ENCODE assay signal across 8 mouse cellular contexts in genomic region chr7:102258189-102258588, GRCm38 (mm10). TPM values are rescaled to one million over a fixed set of nuclear protein-coding genes. Genes with fewer than 3 reads are reported as not detected.
DNase-seq lines count a peak whose midpoint lies in the region; ATAC-seq and TF ChIP-seq lines count a peak whose summit lies in the region.
"Had no signal": no experiment of that assay in that cellular context is flagged by ENCODE, and none has a peak within 500 bp of the region (broad histone marks: within the 10 kb centered on the region; RNA-seq: fewer than 3 reads in every experiment).

No protein-coding gene starts in this region.

- peak; percentile 71 for ATAC-seq in intestine, embryonic 16.5 days
- peak; percentile 85 for ATAC-seq in midbrain, embryonic 11.5 days (ENCODE audit: low FRiP score)

- H3K27ac ChIP-seq in gastrocnemius, adult 2 months, result peak overlapping the region; percentile 56
- H3K27ac ChIP-seq in intestine, embryonic 16.5 days (ENCODE audit: low read length), result no peak overlapping the region
- no peak overlapping the region for H3K27ac ChIP-seq in midbrain, embryonic 11.5 days (ENCODE audit: low read depth, low read length)

- H3K9ac ChIP-seq in intestine, embryonic 16.5 days (ENCODE audit: low read depth, low read length), result no peak overlapping the region
- no peak overlapping the region for H3K9ac ChIP-seq in midbrain, embryonic 11.5 days (ENCODE audit: low read length)

- WGBS in intestine, embryonic 16.5 days, result 21% methylated on average over 4 of the region's 4 CpGs
- 20% methylated on average over 4 of the region's 4 CpGs for WGBS in midbrain, embryonic 11.5 days

- H3K4me1 ChIP-seq in intestine, embryonic 16.5 days (ENCODE audit: control insufficient read depth, insufficient read depth, low read length), result no peaks in the 10 kb centered on the region
- no peaks in the 10 kb centered on the region for H3K4me1 ChIP-seq in midbrain, embryonic 11.5 days (ENCODE audit: control insufficient read depth, insufficient read depth, low read length)

- H3K36me3 ChIP-seq in intestine, embryonic 16.5 days (ENCODE audit: control insufficient read depth, insufficient read depth, low read length), result no peaks in the 10 kb centered on the region
- H3K36me3 ChIP-seq in midbrain, embryonic 11.5 days (ENCODE audit: control insufficient read depth, insufficient read depth, low read length), result no peaks in the 10 kb centered on the region

- no peaks in the 10 kb centered on the region for H3K9me3 ChIP-seq in intestine, embryonic 16.5 days (ENCODE audit: control insufficient read depth, low read length)
- no peaks in the 10 kb centered on the region for H3K9me3 ChIP-seq in midbrain, embryonic 11.5 days (ENCODE audit: control insufficient read depth, low read length)
- H3K9me3 ChIP-seq: megakaryocyte, embryonic 14.5 days had no signal

- intact Hi-C loops in gastrocnemius, adult 2 months (cut with DNase I), result loop anchor here (1.0 kb wide), 1 partner anchor 159 kb away; no protein-coding TSS in a partner anchor
- intact Hi-C loops in left cerebral cortex, postnatal 25 days (cut with DNase I), result loop anchor here (2.0 kb wide), 1 partner anchor 159 kb away; no protein-coding TSS in a partner anchor

- peak; percentile 68 for TF ChIP-seq CTCF in gastrocnemius, adult 2 months (IDR thresholded peaks at IDR 0.05)

- H3K4me2 ChIP-seq in intestine, embryonic 16.5 days (ENCODE audit: low read depth, low read length), result no peak overlapping the region
- H3K4me2 ChIP-seq in midbrain, embryonic 11.5 days, result no peak overlapping the region

- DNase-seq in adrenal gland, adult 18-20 months (ENCODE audit: low spot score in 2 of 2), result peak; percentile 74 to 84
- peak; percentile 83 to 84 for DNase-seq in cerebellum, postnatal 36 days
- DNase-seq in gastrocnemius, adult 2 months, result peak; percentile 89
- DNase-seq in left cerebral cortex, postnatal 25 days (ENCODE audit: low spot score in 2 of 2), result peak; percentile 76 to 81
- peak; percentile 98 for DNase-seq in midbrain, embryonic 11.5 days (ENCODE audit: low spot score, missing footprints)
- peak; percentile 79 for DNase-seq in spleen, adult 12 weeks (ENCODE audit: low spot score)

- H3K4me3 ChIP-seq in gastrocnemius, adult 2 months, result no peak overlapping the region
- no peak overlapping the region for H3K4me3 ChIP-seq in intestine, embryonic 16.5 days (ENCODE audit: low read length)
- H3K4me3 ChIP-seq in midbrain, embryonic 11.5 days (ENCODE audit: low read depth, low read length), result no peak overlapping the region
- H3K4me3 ChIP-seq: megakaryocyte, embryonic 14.5 days had no signal

- no peaks in the 10 kb centered on the region for H3K27me3 ChIP-seq in intestine, embryonic 16.5 days (replicated peaks; ENCODE audit: control insufficient read depth, insufficient read depth, low read length)
- H3K27me3 ChIP-seq in midbrain, embryonic 11.5 days (ENCODE audit: control insufficient read depth, insufficient read depth, low read length), result no peaks in the 10 kb centered on the region
- H3K27me3 ChIP-seq: megakaryocyte, embryonic 14.5 days had no signal

RNA-seq across cellular contexts. Expression of gene Rhog, which starts 2.3 kb away (rescaled TPM):
- total RNA-seq in adrenal gland, adult 18-20 months (2021), result 10 to 100 TPM; 43.5 to 55.7 TPM
- total RNA-seq in gastrocnemius, adult 2 months (2021), result 10 to 100 TPM; 14.7 to 17.0 TPM
- 69.4 and 71.3 TPM in 2 replicates for polyA plus RNA-seq in intestine, embryonic 16.5 days (2015; fragmentation: Nextera tagmentation; extraction: Ambion mirVana)
- 10 to 100 TPM; 22.7 to 23.5 TPM for total RNA-seq in left cerebral cortex, postnatal 25 days (2021)
- 29.4 and 31.4 TPM in 2 replicates for polyA plus RNA-seq in midbrain, embryonic 11.5 days (2014; fragmentation: Nextera tagmentation; extraction: Ambion mirVana)

RNA-seq across cellular contexts. Expression of gene Stim1, which starts 9.4 kb away (rescaled TPM):
- 10 to 100 TPM; 74.0 to 77.1 TPM for total RNA-seq in adrenal gland, adult 18-20 months (2021)
- total RNA-seq in gastrocnemius, adult 2 months (2021), result 100 to 1,000 TPM; 156 to 196 TPM
- 20.9 and 21.1 TPM in 2 replicates for polyA plus RNA-seq in intestine, embryonic 16.5 days (2015; fragmentation: Nextera tagmentation; extraction: Ambion mirVana)
- total RNA-seq in left cerebral cortex, postnatal 25 days (2021), result 10 to 100 TPM; 80.6 to 87.9 TPM
- polyA plus RNA-seq in midbrain, embryonic 11.5 days (2014; fragmentation: Nextera tagmentation; extraction: Ambion mirVana), result 9.1 and 11.6 TPM in 2 replicates

RNA-seq across cellular contexts. Expression of gene Pgap2, which starts 48.2 kb away (rescaled TPM):
- 10 to 100 TPM; 57.5 to 79.5 TPM for total RNA-seq in adrenal gland, adult 18-20 months (2021)
- 10 to 100 TPM; 27.2 to 29.4 TPM for total RNA-seq in gastrocnemius, adult 2 months (2021)
- 121 and 126 TPM in 2 replicates for polyA plus RNA-seq in intestine, embryonic 16.5 days (2015; fragmentation: Nextera tagmentation; extraction: Ambion mirVana)
- 10 to 100 TPM; 23.3 to 28.8 TPM for total RNA-seq in left cerebral cortex, postnatal 25 days (2021)
- 51.6 and 52.1 TPM in 2 replicates for polyA plus RNA-seq in midbrain, embryonic 11.5 days (2014; fragmentation: Nextera tagmentation; extraction: Ambion mirVana)

RNA-seq across cellular contexts. Expression of gene Nup98, which starts 48.2 kb away (rescaled TPM):
- total RNA-seq in adrenal gland, adult 18-20 months (2021), result 10 to 100 TPM; 72.5 to 80.1 TPM
- total RNA-seq in gastrocnemius, adult 2 months (2021), result 10 to 100 TPM; 27.0 to 28.0 TPM
- polyA plus RNA-seq in intestine, embryonic 16.5 days (2015; fragmentation: Nextera tagmentation; extraction: Ambion mirVana), result 27.5 and 27.9 TPM in 2 replicates
- 10 to 100 TPM; 39.7 to 43.5 TPM for total RNA-seq in left cerebral cortex, postnatal 25 days (2021)
- polyA plus RNA-seq in midbrain, embryonic 11.5 days (2014; fragmentation: Nextera tagmentation; extraction: Ambion mirVana), result 42.0 and 45.0 TPM in 2 replicates
